Mouse (Mus musculus) limb, embryonic 12.5 days (tissue): ENCODE data around the gene Nlrp2. TPM values are rescaled to one million over a fixed set of nuclear protein-coding genes. Genes with fewer than 3 reads are reported as not detected.

ENCODE experiments used
- ATAC-seq: fragments of 200-750 bp; cut with Nextera tagmentation; 2 replicates; pipeline ENCODE4 v1.8.0; 2017; ENCODE audit warnings: low read depth, moderate TSS enrichment; ENCODE audit not compliant: insufficient number of reproducible peaks, insufficient read depth, low FRiP score, low TSS enrichment
- H3K27ac ChIP-seq: fragments of 300-500 bp; sonication (generic); 2 replicates; pipeline ENCODE4 v1.5.1; 2016; ENCODE audit warnings: mild to moderate bottlenecking, moderate library complexity
- H3K27me3 ChIP-seq: fragments of 300-500 bp; sonication (generic); 2 replicates; pipeline ENCODE4 v1.6.1; 2016; ENCODE audit warnings: mild to moderate bottlenecking, moderate library complexity
- H3K36me3 ChIP-seq: fragments of 300-500 bp; sonication (generic); 2 replicates; pipeline ENCODE4 v1.6.1; 2016; ENCODE audit warnings: mild to moderate bottlenecking, moderate library complexity
- H3K4me1 ChIP-seq: fragments of 300-500 bp; sonication (generic); replicated peaks from 2 replicates; pipeline ENCODE4 v1.6.1; 2016
- H3K4me2 ChIP-seq: fragments of 300-500 bp; sonication (generic); 2 replicates; pipeline ENCODE4 v1.6.1; 2016; ENCODE audit warnings: mild to moderate bottlenecking, moderate library complexity
- H3K4me3 ChIP-seq: fragments of 300-500 bp; sonication (generic); replicated peaks from 2 replicates; pipeline ENCODE4 v1.5.1; 2016; ENCODE audit warnings: mild to moderate bottlenecking
- H3K9ac ChIP-seq: fragments of 300-500 bp; sonication (generic); replicated peaks from 2 replicates; pipeline ENCODE4 v1.6.1; 2016; ENCODE audit warnings: mild to moderate bottlenecking, moderate library complexity
- H3K9me3 ChIP-seq: fragments of 300-500 bp; sonication (generic); 2 replicates; pipeline ENCODE4 v1.6.1; 2016; ENCODE audit warnings: mild to moderate bottlenecking, moderate library complexity
- WGBS: fragments of 180-500 bp; shearing (Covaris S2); methylation state at CpG from one replicate; pipeline ENCODE4 v1.1.7; 2016; 5-methylcytosine and 5-hydroxymethylcytosine counted together
- polyA plus RNA-seq: library from polyadenylated mRNA; unstranded; fragments of >200 nt; fragmentation: Nextera tagmentation; extraction: Ambion mirVana; gene quantifications from 2 replicates; pipeline ENCODE4 v1.2.1, GENCODE M21; 2016

The Nlrp2 gene
- polyA plus RNA-seq: not detected in 2 replicates

GRCm38 (mm10) chr7:5350935-5351334 is at the start of gene Nlrp2:
Gene Nlrp2 (minus strand): TSS chr7:5351035.
- Histone ChIP-seq H3K9ac (no peak within 1 kb of the TSS), H3K36me3 (no peaks in the 10 kb centered on the region), H3K9me3 (peaks cover 53% of the 10 kb centered on the region), H3K27ac (no peak within 1 kb of the TSS), H3K4me2 (no peak within 1 kb of the TSS), H3K4me3 (no peak within 1 kb of the TSS), H3K27me3 (no peaks in the 10 kb centered on the region), H3K4me1 (no peaks in the 10 kb centered on the region)
- WGBS: 83% methylated on average over 4 of the region's 4 CpGs
- no peak for ATAC-seq

DNA sequence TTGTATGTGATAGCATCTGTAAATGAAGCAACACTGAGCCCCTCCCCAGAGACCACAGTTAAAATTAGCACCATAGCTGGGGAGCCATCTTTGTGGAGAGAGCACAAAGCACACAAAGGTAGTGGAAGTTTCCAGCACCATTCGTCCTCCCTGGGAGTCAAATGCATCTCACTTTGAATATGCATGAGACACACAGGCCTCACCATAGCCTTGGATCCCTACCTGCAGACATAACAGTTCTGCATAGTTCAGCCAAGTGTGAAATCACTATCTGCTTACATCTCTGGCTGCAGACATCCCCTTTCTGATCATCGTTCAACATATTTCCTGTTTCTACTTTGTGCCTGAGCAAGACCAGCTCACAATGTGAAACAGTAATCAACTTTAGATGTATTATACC is 15.9 kb upstream of the Nlrp2 start:
- H3K4me2 ChIP-seq: no peak overlapping the region
- H3K4me1 ChIP-seq: no peaks in the 10 kb centered on the region
- H3K27ac ChIP-seq: no peak overlapping the region
- H3K4me3 ChIP-seq: no peak overlapping the region
- no peaks in the 10 kb centered on the region for H3K27me3 ChIP-seq
- 74% methylated on average over 2 of the region's 2 CpGs for WGBS
- H3K9ac ChIP-seq: no peak overlapping the region
- ATAC-seq: no peak
- H3K9me3 ChIP-seq: peaks cover 46% of the 10 kb centered on the region
- no peaks in the 10 kb centered on the region for H3K36me3 ChIP-seq

- Histone ChIP-seq H3K9me3 (peaks cover 64% of the 10 kb centered on the region), H3K9ac (no peak overlapping the region), H3K27me3 (no peaks in the 10 kb centered on the region), H3K36me3 (no peaks in the 10 kb centered on the region), H3K4me3 (no peak overlapping the region), H3K4me2 (no peak overlapping the region), H3K27ac (no peak overlapping the region), H3K4me1 (no peaks in the 10 kb centered on the region)
- WGBS: 98% methylated on average over 5 of the region's 5 CpGs
- no peak for ATAC-seq
These were observed 12.8 kb upstream of the Nlrp2 start for GRCm38 (mm10) chr7:5363599-5363998.

- Histone ChIP-seq H3K36me3 (no peaks in the 10 kb centered on the region), H3K4me2 (no peak within 1 kb of the TSS), H3K9ac (no peak within 1 kb of the TSS), H3K9me3 (peaks cover 51% of the 10 kb centered on the region), H3K27me3 (no peaks in the 10 kb centered on the region), H3K27ac (no peak within 1 kb of the TSS), H3K4me3 (no peak within 1 kb of the TSS), H3K4me1 (no peaks in the 10 kb centered on the region)
- 92% methylated on average over 1 of the region's 1 CpGs for WGBS
- no peak for ATAC-seq
These were observed 598 bp downstream of the Nlrp2 start, which contains the start of gene Gm5065 for GRCm38 (mm10) chr7:5350237-5350636. Gene Gm5065 (plus strand): TSS chr7:5350537.

GRCm38 (mm10) chr7:5327511-5327910 is 23.3 kb downstream of the Nlrp2 start:
- Histone ChIP-seq H3K27ac (no peak overlapping the region), H3K27me3 (no peaks in the 10 kb centered on the region), H3K9me3 (peaks cover 32% of the 10 kb centered on the region), H3K4me2 (no peak overlapping the region), H3K4me1 (no peaks in the 10 kb centered on the region), H3K4me3 (no peak overlapping the region), H3K9ac (no peak overlapping the region), H3K36me3 (no peaks in the 10 kb centered on the region)
- 85% methylated on average over 1 of the region's 1 CpGs for WGBS
- ATAC-seq: no peak

- 67% methylated on average over 1 of the region's 1 CpGs for WGBS
- H3K9me3 ChIP-seq: peaks cover 35% of the 10 kb centered on the region
- no peak for ATAC-seq
These were observed 62.6 kb downstream of the Nlrp2 start for GRCm38 (mm10) chr7:5288281-5288680.

GRCm38 (mm10) chr7:5263051-5263450 is 87.8 kb downstream of the Nlrp2 start:
- H3K27me3 ChIP-seq: no peaks in the 10 kb centered on the region

More at GRCm38 (mm10) chr7:5288281-5288680, 62.6 kb downstream of the Nlrp2 start:
- Histone ChIP-seq H3K9ac (no peak overlapping the region), H3K4me2 (no peak overlapping the region), H3K27ac (no peak overlapping the region), H3K27me3 (no peaks in the 10 kb centered on the region), H3K4me1 (no peaks in the 10 kb centered on the region), H3K36me3 (no peaks in the 10 kb centered on the region), H3K4me3 (no peak overlapping the region)

More at GRCm38 (mm10) chr7:5263051-5263450, 87.8 kb downstream of the Nlrp2 start:
- H3K4me1 ChIP-seq: no peaks in the 10 kb centered on the region
- H3K36me3 ChIP-seq: no peaks in the 10 kb centered on the region
- no peak overlapping the region for H3K9ac ChIP-seq
- H3K4me2 ChIP-seq: no peak overlapping the region
- ATAC-seq: no peak
- H3K27ac ChIP-seq: no peak overlapping the region
- no peak overlapping the region for H3K4me3 ChIP-seq
- whole genome bisulfite sequencing: 82% methylated on average over 3 of the region's 3 CpGs
- peaks cover 53% of the 10 kb centered on the region for H3K9me3 ChIP-seq

Other genes with a start within 250 kb of the Nlrp2 start
- gene Rfpl4, start 234.1 kb downstream of the Nlrp2 start, polyA plus RNA-seq: 0.14 TPM in 1 of 2 replicates, not detected in the other
- gene Rasl2-9, start 225.1 kb downstream of the Nlrp2 start, polyA plus RNA-seq: 0.34 TPM in 1 of 2 replicates, not detected in the other
- not detected in 2 replicates for gene Vmn1r55, start 201.4 kb downstream of the Nlrp2 start, polyA plus RNA-seq
- gene Vmn1r56, start 154.3 kb downstream of the Nlrp2 start, polyA plus RNA-seq: not detected in 2 replicates
- gene Vmn1r57, start 132.5 kb downstream of the Nlrp2 start, polyA plus RNA-seq: not detected in 2 replicates
- not detected in 2 replicates for gene Gm5065, start 498 bp downstream of the Nlrp2 start, polyA plus RNA-seq
- not detected in 2 replicates for gene Vmn1r58, start 62.4 kb upstream of the Nlrp2 start, polyA plus RNA-seq
- gene Vmn1r59, start 105.7 kb upstream of the Nlrp2 start, polyA plus RNA-seq: not detected in 2 replicates
- not detected in 2 replicates for gene Vmn2r28, start 142.9 kb upstream of the Nlrp2 start, polyA plus RNA-seq
- gene Vmn1r60, start 196.3 kb upstream of the Nlrp2 start, polyA plus RNA-seq: not detected in 2 replicates